Mouse (Mus musculus): ENCODE results near the gene Eif4b.
"Not testable (repeated sequence)": the region's sequence is repeated elsewhere in the genome, so short reads cannot be mapped to it uniquely, and the experiment has no call there.

The Eif4b gene

GRCm38 (mm10) chr15:102074876-102075585 lies 1.5 kb downstream of the Eif4b start:
- DNase-seq (ENCODE audit: low spot score) = no peak

GRCm38 (mm10) chr15:102077111-102077677 lies 3.6 kb downstream of the Eif4b start:
- DNase-seq (ENCODE audit: low spot score) = no peak

- DNase-seq (ENCODE audit: low spot score) = no peak
Measured at GRCm38 (mm10) chr15:102079221-102079620, 5.6 kb downstream of the Eif4b start.

- not testable (repeated sequence) for DNase-seq (ENCODE audit: low spot score)
Measured at GRCm38 (mm10) chr15:102079924-102080323, 6.4 kb downstream of the Eif4b start.

GRCm38 (mm10) chr15:102080429-102080828 lies 6.9 kb downstream of the Eif4b start:
- DNase-seq (ENCODE audit: low spot score) = no peak

- DNase-seq (ENCODE audit: low spot score) = no peak
Measured at GRCm38 (mm10) chr15:102082148-102082547, 8.6 kb downstream of the Eif4b start.

- no peak for DNase-seq (ENCODE audit: low spot score)
Measured at GRCm38 (mm10) chr15:102083028-102083427, 9.5 kb downstream of the Eif4b start.

GRCm38 (mm10) chr15:102089914-102090585 lies 16.5 kb downstream of the Eif4b start:
- DNase-seq (ENCODE audit: low spot score) = no peak

- no peak for DNase-seq (ENCODE audit: low spot score)
Measured at GRCm38 (mm10) chr15:102091063-102091679, 17.6 kb downstream of the Eif4b start.

- DNase-seq (ENCODE audit: low spot score) = no peak
Measured at GRCm38 (mm10) chr15:102091688-102092087, 18.1 kb downstream of the Eif4b start.

GRCm38 (mm10) chr15:102092222-102092621 lies 18.6 kb downstream of the Eif4b start:
- DNase-seq (ENCODE audit: low spot score) = no peak

- DNase-seq (ENCODE audit: low spot score) = no peak
Measured at GRCm38 (mm10) chr15:102094157-102094556, 20.6 kb downstream of the Eif4b start.

GRCm38 (mm10) chr15:102094988-102095387 lies 21.4 kb downstream of the Eif4b start:
- DNase-seq (ENCODE audit: low spot score) = no peak

- no peak for DNase-seq (ENCODE audit: low spot score)
Measured at GRCm38 (mm10) chr15:102097147-102097915, 23.8 kb downstream of the Eif4b start.

GRCm38 (mm10) chr15:102097991-102098555 lies 24.5 kb downstream of the Eif4b start:
- DNase-seq (ENCODE audit: low spot score) = no peak

- no peak for DNase-seq (ENCODE audit: low spot score)
Measured at GRCm38 (mm10) chr15:102099260-102099659, 25.7 kb downstream of the Eif4b start.

- no peak for DNase-seq (ENCODE audit: low spot score)
Measured at GRCm38 (mm10) chr15:102099771-102100160, 26.2 kb downstream of the Eif4b start.

GRCm38 (mm10) chr15:102100161-102100981 lies 26.8 kb downstream of the Eif4b start, which contains the start of gene Tns2:
Tns2 (plus strand) TSS chr15:102100413.
- peak; percentile 79 for DNase-seq (ENCODE audit: low spot score)

GRCm38 (mm10) chr15:102100996-102101671 lies 27.6 kb downstream of the Eif4b start:
- no peak for DNase-seq (ENCODE audit: low spot score)

All from ovary, postnatal 10 days (tissue).